Mouse (Mus musculus) intestine, postnatal 0 days (tissue): Measurements from ENCODE around the gene Prox1. TPM values are rescaled to one million over a fixed set of nuclear protein-coding genes. Genes with fewer than 3 reads are reported as not detected.
A peak's percentile ranks its signal among the peaks of the same experiment; 100 is the strongest.

Source experiments
- ATAC-seq: fragments of 200-750 bp; cut with Nextera tagmentation; 2 replicates; pipeline ENCODE4 v1.8.0; 2017; ENCODE audit warnings: mild to moderate bottlenecking, moderate TSS enrichment, moderate library complexity
- H3K27ac ChIP-seq: fragments of 300-500 bp; sonication (generic); 2 replicates; pipeline ENCODE4 v1.5.1; 2014; ENCODE audit warnings: mild to moderate bottlenecking, low read depth, low read length, moderate library complexity
- H3K27me3 ChIP-seq: fragments of 300-500 bp; sonication (generic); replicated peaks from 2 replicates; pipeline ENCODE4 v1.6.1; 2014; ENCODE audit warnings: low read length, mixed read lengths; ENCODE audit not compliant: control insufficient read depth, insufficient read depth
- H3K36me3 ChIP-seq: fragments of 300-500 bp; sonication (generic); 2 replicates; pipeline ENCODE4 v1.6.1; 2014; ENCODE audit warnings: mild to moderate bottlenecking, moderate library complexity; ENCODE audit not compliant: control insufficient read depth, insufficient read depth
- H3K4me1 ChIP-seq: fragments of 300-500 bp; sonication (generic); replicated peaks from 2 replicates; pipeline ENCODE4 v1.6.1; 2014; ENCODE audit warnings: antibody characterized with exemption, low read length, mixed read lengths; ENCODE audit not compliant: control insufficient read depth, insufficient read depth
- H3K4me2 ChIP-seq: fragments of 300-500 bp; sonication (generic); replicated peaks from 2 replicates; pipeline ENCODE4 v1.6.1; 2014; ENCODE audit warnings: low read depth, mild to moderate bottlenecking, moderate library complexity
- H3K4me3 ChIP-seq: fragments of 300-500 bp; sonication (generic); 2 replicates; pipeline ENCODE4 v1.5.1; 2014; ENCODE audit warnings: low read depth, low read length
- H3K9ac ChIP-seq: fragments of 300-500 bp; sonication (generic); 2 replicates; pipeline ENCODE4 v1.6.1; 2014; ENCODE audit warnings: mild to moderate bottlenecking, low read depth, low read length
- H3K9me3 ChIP-seq: fragments of 300-500 bp; sonication (generic); 2 replicates; pipeline ENCODE4 v1.6.1; 2016; ENCODE audit warnings: mixed run types; ENCODE audit not compliant: control insufficient read depth
- CTCF ChIP-seq: sonication (generic); IDR thresholded peaks from 2 replicates; pipeline ENCODE4 v1.5.1; 2016; ENCODE audit warnings: low read depth, mild to moderate bottlenecking, control low read depth, antibody characterized with exemption, moderate library complexity
- WGBS: fragments of 180-500 bp; shearing (Covaris S2); extraction: QIAGEN DNeasy Blood & Tissue Kit; methylation state at CpG from one replicate; pipeline ENCODE4 v1.1.7; 2014; 5-methylcytosine and 5-hydroxymethylcytosine counted together
- polyA plus RNA-seq: library from polyadenylated mRNA; unstranded; fragments of >200 nt; fragmentation: Nextera tagmentation; extraction: Ambion mirVana; gene quantifications from 2 replicates; pipeline ENCODE4 v1.2.1, GENCODE M21; 2015

The Prox1 gene
- polyA plus RNA-seq, 1 experiment from 2014 or later = 1.4 TPM

GRCm38 (mm10) chr1:190189125-190189524 is 18.6 kb upstream of the Prox1 start:
- Histone ChIP-seq H3K27ac (no peak overlapping the region), H3K9me3 (no peaks in the 10 kb centered on the region), H3K27me3 (no peaks in the 10 kb centered on the region), H3K4me2 (no peak overlapping the region), H3K9ac (no peak overlapping the region), H3K4me1 (no peaks in the 10 kb centered on the region), H3K4me3 (no peak overlapping the region), H3K36me3 (no peaks in the 10 kb centered on the region)
- WGBS = 67% methylated on average over 2 of the region's 2 CpGs
- no peak for TF ChIP-seq CTCF
- no peak for ATAC-seq

GRCm38 (mm10) chr1:190186336-190186735 is 15.8 kb upstream of the Prox1 start:
- Histone ChIP-seq H3K27ac (no peak overlapping the region), H3K4me2 (no peak overlapping the region), H3K4me3 (no peak overlapping the region), H3K36me3 (no peaks in the 10 kb centered on the region), H3K9me3 (no peaks in the 10 kb centered on the region), H3K4me1 (no peaks in the 10 kb centered on the region), H3K27me3 (no peaks in the 10 kb centered on the region), H3K9ac (no peak overlapping the region)
- no peak for TF ChIP-seq CTCF
- WGBS = 65% methylated on average over 4 of the region's 4 CpGs
- ATAC-seq = no peak

- 69% methylated on average over 10 of the region's 10 CpGs for WGBS
- Histone ChIP-seq H3K36me3 (no peaks in the 10 kb centered on the region), H3K4me2 (no peak overlapping the region), H3K9me3 (no peaks in the 10 kb centered on the region), H3K27ac (no peak overlapping the region), H3K9ac (no peak overlapping the region), H3K4me3 (no peak overlapping the region), H3K4me1 (no peaks in the 10 kb centered on the region), H3K27me3 (no peaks in the 10 kb centered on the region)
- TF ChIP-seq CTCF = no peak
- ATAC-seq = no peak
Observed at GRCm38 (mm10) chr1:190185284-190185683, 14.8 kb upstream of the Prox1 start.

- TF ChIP-seq CTCF = no peak
- H3K4me2 ChIP-seq = no peak overlapping the region
- H3K4me3 ChIP-seq = no peak overlapping the region
- 91% methylated on average over 4 of the region's 4 CpGs for WGBS
- no peaks in the 10 kb centered on the region for H3K36me3 ChIP-seq
- H3K9me3 ChIP-seq = no peaks in the 10 kb centered on the region
- no peak overlapping the region for H3K9ac ChIP-seq
- H3K27me3 ChIP-seq = 0 out of 2 replicates have a peak, but pooled peaks cover under 1% of the 10 kb centered on the region
- ATAC-seq = no peak
- no peak overlapping the region for H3K27ac ChIP-seq
- H3K4me1 ChIP-seq = no peaks in the 10 kb centered on the region
Observed at GRCm38 (mm10) chr1:190183574-190183973, 13.1 kb upstream of the Prox1 start.

GRCm38 (mm10) chr1:190181765-190182164 is 11.3 kb upstream of the Prox1 start:
- no peak overlapping the region for H3K27ac ChIP-seq
- WGBS = 81% methylated on average over 7 of the region's 7 CpGs
- H3K27me3 ChIP-seq = peaks cover 11% of the 10 kb centered on the region
- no peak overlapping the region for H3K4me2 ChIP-seq
- no peak overlapping the region for H3K9ac ChIP-seq
- no peaks in the 10 kb centered on the region for H3K4me1 ChIP-seq
- no peak overlapping the region for H3K4me3 ChIP-seq
- no peaks in the 10 kb centered on the region for H3K9me3 ChIP-seq
- ATAC-seq = no peak
- H3K36me3 ChIP-seq = no peaks in the 10 kb centered on the region
- TF ChIP-seq CTCF = peak; percentile 33

GRCm38 (mm10) chr1:190180861-190181260 is 10.3 kb upstream of the Prox1 start:
- Histone ChIP-seq H3K9ac (no peak overlapping the region), H3K4me2 (no peak overlapping the region), H3K9me3 (no peaks in the 10 kb centered on the region), H3K4me3 (no peak overlapping the region), H3K4me1 (no peaks in the 10 kb centered on the region), H3K27me3 (peaks cover 14% of the 10 kb centered on the region), H3K36me3 (no peaks in the 10 kb centered on the region), H3K27ac (no peak overlapping the region)
- no peak for TF ChIP-seq CTCF
- ATAC-seq = no peak
- WGBS = 51% methylated on average over 6 of the region's 6 CpGs

- Histone ChIP-seq H3K4me2 (no peak overlapping the region), H3K9ac (no peak overlapping the region), H3K9me3 (no peaks in the 10 kb centered on the region), H3K4me3 (no peak overlapping the region), H3K27ac (no peak overlapping the region), H3K27me3 (peaks cover 40% of the 10 kb centered on the region), H3K4me1 (no peaks in the 10 kb centered on the region), H3K36me3 (no peaks in the 10 kb centered on the region)
- WGBS = 44% methylated on average over 3 of the region's 3 CpGs
- TF ChIP-seq CTCF = no peak
- ATAC-seq = no peak
Observed at GRCm38 (mm10) chr1:190176961-190177360, 6.4 kb upstream of the Prox1 start.
